11 mouse cellular contexts compared by ENCODE assay signal in the genomic region with DNA sequence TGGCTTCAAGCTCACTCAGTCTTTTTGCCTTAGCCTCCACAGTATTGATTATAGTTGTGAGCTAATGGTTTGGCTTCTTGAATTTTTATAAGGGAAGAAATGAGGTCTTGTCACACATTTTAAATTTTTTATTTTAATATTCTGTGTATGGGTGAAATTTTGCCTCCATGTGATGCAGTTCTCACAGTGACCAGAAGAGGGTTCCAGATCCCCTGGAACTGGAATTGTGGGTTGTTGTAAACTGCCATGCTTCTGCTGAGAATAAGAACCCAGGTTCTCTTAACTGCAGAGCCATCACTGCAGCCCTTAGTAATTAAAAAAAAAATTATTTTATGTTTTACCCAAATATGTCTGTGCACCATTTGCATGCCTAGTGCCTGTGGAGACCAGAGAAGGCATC. TPM values are rescaled to one million over a fixed set of nuclear protein-coding genes. Genes with fewer than 3 reads are reported as not detected.
DNase-seq lines count a peak whose midpoint lies in the region; ATAC-seq and TF ChIP-seq lines count a peak whose summit lies in the region.
"Had no signal": no experiment of that assay in that cellular context is flagged by ENCODE, and none has a peak within 500 bp of the region (broad histone marks: within the 10 kb centered on the region; RNA-seq: fewer than 3 reads in every experiment).

No protein-coding gene starts in this region.

- no peak for DNase-seq in gastrocnemius, adult 2 months
- no peak for DNase-seq in gastrocnemius, postnatal 25 days
- no peak for DNase-seq in midbrain, postnatal 0 days (ENCODE audit: low spot score)
- DNase-seq in thymus, postnatal 25 days = peak; percentile 7
- DNase-seq in ovary, postnatal 36 days (ENCODE audit: low spot score) = no peak
- no peak for DNase-seq in left cerebral cortex, adult 18-20 months (ENCODE audit: low spot score in 2 of 2)
- DNase-seq: cerebellum, adult 9-10 months had no signal

- H3K27ac ChIP-seq in gastrocnemius, adult 2 months = no peak overlapping the region
- no peak overlapping the region for H3K27ac ChIP-seq in midbrain, postnatal 0 days (ENCODE audit: low read depth, low read length)
- H3K27ac ChIP-seq in midbrain, embryonic 15.5 days = no peak overlapping the region
- H3K27ac ChIP-seq: forebrain, embryonic 12.5 days; lung, embryonic 15.5 days had no signal

- intact Hi-C loops in gastrocnemius, adult 2 months (cut with DNase I) = no loop called here

- peak; percentile 70 for TF ChIP-seq CTCF in gastrocnemius, adult 2 months (IDR thresholded peaks at IDR 0.05)
- TF ChIP-seq CTCF in midbrain, postnatal 0 days (IDR thresholded peaks at IDR 0.05) = peak; percentile 42

- H3K9ac ChIP-seq in midbrain, postnatal 0 days (replicated peaks; ENCODE audit: low read length, poor library complexity, severe bottlenecking) = no peak overlapping the region
- no peak overlapping the region for H3K9ac ChIP-seq in midbrain, embryonic 15.5 days
- H3K9ac ChIP-seq: forebrain, embryonic 12.5 days; lung, embryonic 15.5 days had no signal

- no peaks in the 10 kb centered on the region for H3K36me3 ChIP-seq in midbrain, postnatal 0 days (ENCODE audit: insufficient read depth, low read length)
- no peaks in the 10 kb centered on the region for H3K36me3 ChIP-seq in midbrain, embryonic 15.5 days (replicated peaks)
- H3K36me3 ChIP-seq: forebrain, embryonic 12.5 days; lung, embryonic 15.5 days had no signal

- no peak overlapping the region for H3K4me3 ChIP-seq in gastrocnemius, adult 2 months
- no peak overlapping the region for H3K4me3 ChIP-seq in midbrain, postnatal 0 days (ENCODE audit: low read depth, low read length)
- no peak overlapping the region for H3K4me3 ChIP-seq in midbrain, embryonic 15.5 days
- H3K4me3 ChIP-seq: forebrain, embryonic 12.5 days; lung, embryonic 15.5 days had no signal

- no peaks in the 10 kb centered on the region for H3K4me1 ChIP-seq in midbrain, postnatal 0 days (ENCODE audit: insufficient read depth, low read length)
- no peaks in the 10 kb centered on the region for H3K4me1 ChIP-seq in midbrain, embryonic 15.5 days
- H3K4me1 ChIP-seq: forebrain, embryonic 12.5 days; lung, embryonic 15.5 days had no signal

- no peak overlapping the region for H3K4me2 ChIP-seq in midbrain, postnatal 0 days (ENCODE audit: low read depth, low read length, poor library complexity, severe bottlenecking)
- no peak overlapping the region for H3K4me2 ChIP-seq in midbrain, embryonic 15.5 days
- H3K4me2 ChIP-seq: forebrain, embryonic 12.5 days; lung, embryonic 15.5 days had no signal

- H3K27me3 ChIP-seq in midbrain, postnatal 0 days (ENCODE audit: insufficient read depth, low read length) = no peaks in the 10 kb centered on the region
- no peaks in the 10 kb centered on the region for H3K27me3 ChIP-seq in midbrain, embryonic 15.5 days (replicated peaks)
- H3K27me3 ChIP-seq: forebrain, embryonic 12.5 days; lung, embryonic 15.5 days had no signal

- H3K9me3 ChIP-seq in midbrain, postnatal 0 days (ENCODE audit: low read length) = no peaks in the 10 kb centered on the region
- H3K9me3 ChIP-seq in midbrain, embryonic 15.5 days = no peaks in the 10 kb centered on the region
- H3K9me3 ChIP-seq: forebrain, embryonic 12.5 days; lung, embryonic 15.5 days had no signal

- ATAC-seq in midbrain, postnatal 0 days (ENCODE audit: low FRiP score) = no peak
- ATAC-seq in midbrain, embryonic 15.5 days (replicated peaks) = no peak
- ATAC-seq in granulocyte monocyte progenitor cell, adult 5-6 weeks (replicated peaks; ENCODE audit: poor library complexity, severe bottlenecking) = peak; percentile 61; the same call in 1 of the 2 replicates

RNA-seq across cellular contexts. Expression of gene Rps27a, which starts 31.7 kb away (rescaled TPM):
- total RNA-seq in gastrocnemius, adult 2 months (2021) = 100 to 1,000 TPM; 336 to 416 TPM
- total RNA-seq in gastrocnemius, postnatal 25 days (2021) = 100 to 1,000 TPM; 360 to 392 TPM
- 314 and 575 TPM in 2 replicates for total RNA-seq in midbrain, postnatal 0 days (2014; rRNA removed)
- 518 and 553 TPM in 2 replicates for polyA plus RNA-seq in midbrain, postnatal 0 days (2015; fragmentation: Nextera tagmentation; extraction: Ambion mirVana)
- 452 and 494 TPM in 2 replicates for polyA plus RNA-seq in midbrain, embryonic 15.5 days (2015; fragmentation: Nextera tagmentation; extraction: Ambion mirVana)
- 4,428 and 5,155 TPM in 2 replicates for total RNA-seq in granulocyte monocyte progenitor cell, adult 5-6 weeks (2014; fragmentation: Nextera tagmentation)
- total RNA-seq in granulocyte monocyte progenitor cell, adult 5-6 weeks (2017) = 1,402 and 1,539 TPM in 2 replicates
- total RNA-seq in left cerebral cortex, adult 18-20 months (2021) = 100 to 1,000 TPM; 479 to 533 TPM

RNA-seq across cellular contexts. Expression of gene Clhc1, which starts 31.9 kb away (rescaled TPM):
- total RNA-seq in gastrocnemius, adult 2 months (2021) = not detected
- total RNA-seq in gastrocnemius, postnatal 25 days (2021) = not detected
- 1.2 TPM in 1 of 2 replicates, not detected in the other for total RNA-seq in midbrain, postnatal 0 days (2014; rRNA removed)
- 0.15 TPM in 1 of 2 replicates, not detected in the other for polyA plus RNA-seq in midbrain, postnatal 0 days (2015; fragmentation: Nextera tagmentation; extraction: Ambion mirVana)
- 0.19 TPM in 1 of 2 replicates, not detected in the other for polyA plus RNA-seq in midbrain, embryonic 15.5 days (2015; fragmentation: Nextera tagmentation; extraction: Ambion mirVana)
- total RNA-seq in granulocyte monocyte progenitor cell, adult 5-6 weeks (2014; fragmentation: Nextera tagmentation) = 1.2 TPM in 1 of 2 replicates, not detected in the other
- total RNA-seq in granulocyte monocyte progenitor cell, adult 5-6 weeks (2017) = 0.47 TPM in 1 of 2 replicates, not detected in the other
- total RNA-seq in left cerebral cortex, adult 18-20 months (2021) = under 1 TPM; 0.16 to 0.23 TPM

RNA-seq across cellular contexts. Expression of gene Mtif2, which starts 53.4 kb away (rescaled TPM):
- 10 to 100 TPM; 21.5 to 32.1 TPM for total RNA-seq in gastrocnemius, adult 2 months (2021)
- 10 to 100 TPM; 24.8 to 29.7 TPM for total RNA-seq in gastrocnemius, postnatal 25 days (2021)
- 19.7 and 34.3 TPM in 2 replicates for total RNA-seq in midbrain, postnatal 0 days (2014; rRNA removed)
- polyA plus RNA-seq in midbrain, postnatal 0 days (2015; fragmentation: Nextera tagmentation; extraction: Ambion mirVana) = 30.5 and 35.9 TPM in 2 replicates
- polyA plus RNA-seq in midbrain, embryonic 15.5 days (2015; fragmentation: Nextera tagmentation; extraction: Ambion mirVana) = 52.6 and 58.2 TPM in 2 replicates
- total RNA-seq in granulocyte monocyte progenitor cell, adult 5-6 weeks (2014; fragmentation: Nextera tagmentation) = 26.6 and 36.1 TPM in 2 replicates
- 59.9 and 69.5 TPM in 2 replicates for total RNA-seq in granulocyte monocyte progenitor cell, adult 5-6 weeks (2017)
- 10 to 100 TPM; 28.3 to 31.5 TPM for total RNA-seq in left cerebral cortex, adult 18-20 months (2021)
